Mouse (Mus musculus): ENCODE measurements around the gene Tomt. TPM values are rescaled to one million over a fixed set of nuclear protein-coding genes. Genes with fewer than 3 reads are reported as not detected.

The Tomt gene
- polyA plus RNA-seq, 1 experiment, result not detected

DNA sequence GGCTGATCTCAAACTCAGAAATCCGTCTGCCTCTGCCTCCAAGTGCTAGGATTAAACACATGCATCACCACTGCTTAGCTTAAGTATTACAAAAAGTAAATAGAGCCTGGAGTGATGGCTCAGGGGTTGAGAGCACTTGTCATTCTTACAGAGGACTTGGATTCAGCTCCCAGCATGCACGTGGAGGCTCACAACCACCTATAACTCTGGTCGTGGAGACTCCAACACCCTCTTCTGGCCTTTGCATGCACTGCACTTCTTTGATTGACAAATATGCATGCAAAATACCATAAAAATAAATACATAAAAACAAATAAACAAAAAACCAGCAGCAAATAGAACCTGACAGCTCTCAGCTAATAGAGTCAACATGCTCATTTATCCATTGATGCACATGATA, 43.9 kb downstream of the Tomt start:
- no peak overlapping the region for H3K4me3 ChIP-seq (ENCODE audit: low read depth, low read length)
- no peak for TF ChIP-seq POLR2A (IDR thresholded peaks at IDR 0.05; ENCODE audit: low read depth, low read length)
- no peak for TF ChIP-seq CTCF (IDR thresholded peaks at IDR 0.05; ENCODE audit: extremely low read depth, insufficient read length, insufficient replicate concordance, low read depth, low read length)
- no peaks in the 10 kb centered on the region; the same call in 1 of the 2 replicates for H3K4me1 ChIP-seq (ENCODE audit: control insufficient read depth, insufficient read depth, insufficient read length, low read length)
- H3K36me3 ChIP-seq (ENCODE audit: control insufficient read depth, insufficient read depth, low read length), result no peaks in the 10 kb centered on the region
- no peaks in the 10 kb centered on the region for H3K27me3 ChIP-seq (ENCODE audit: control insufficient read depth, insufficient read depth, low read length)
- no peak overlapping the region for H3K27ac ChIP-seq (ENCODE audit: insufficient read depth, low read depth, low read length)
- 77% methylated on average over 3 of the region's 3 CpGs for WGBS

DNA sequence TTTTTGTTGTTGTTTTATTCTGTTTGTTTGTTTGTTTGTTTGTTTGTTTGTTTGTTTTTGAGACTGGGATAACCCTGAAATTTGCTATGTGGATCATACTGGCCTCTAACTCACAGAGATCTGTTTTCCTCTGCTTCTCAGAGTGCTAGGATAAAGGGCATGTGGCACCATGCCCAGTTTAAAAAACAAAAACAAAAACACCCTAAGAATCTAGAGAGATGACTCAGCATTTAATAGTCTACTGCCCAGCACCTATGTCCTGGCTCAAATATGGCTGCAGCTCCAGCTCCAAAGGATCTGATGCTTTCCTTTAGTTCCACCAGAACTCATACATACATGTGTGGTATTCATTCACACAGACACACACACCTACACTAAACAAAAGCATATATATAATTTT, 45.2 kb downstream of the Tomt start:
- no peaks in the 10 kb centered on the region; the same call in 1 of the 2 replicates for H3K4me1 ChIP-seq (ENCODE audit: control insufficient read depth, insufficient read depth, insufficient read length, low read length)
- H3K27me3 ChIP-seq (ENCODE audit: control insufficient read depth, insufficient read depth, low read length), result no peaks in the 10 kb centered on the region
- H3K36me3 ChIP-seq (ENCODE audit: control insufficient read depth, insufficient read depth, low read length), result no peaks in the 10 kb centered on the region
- H3K27ac ChIP-seq (ENCODE audit: insufficient read depth, low read depth, low read length), result no peak overlapping the region
- TF ChIP-seq POLR2A (IDR thresholded peaks at IDR 0.05; ENCODE audit: low read depth, low read length), result no peak
- TF ChIP-seq CTCF (IDR thresholded peaks at IDR 0.05; ENCODE audit: extremely low read depth, insufficient read length, insufficient replicate concordance, low read depth, low read length), result no peak
- H3K4me3 ChIP-seq (ENCODE audit: low read depth, low read length), result no peak overlapping the region

DNA sequence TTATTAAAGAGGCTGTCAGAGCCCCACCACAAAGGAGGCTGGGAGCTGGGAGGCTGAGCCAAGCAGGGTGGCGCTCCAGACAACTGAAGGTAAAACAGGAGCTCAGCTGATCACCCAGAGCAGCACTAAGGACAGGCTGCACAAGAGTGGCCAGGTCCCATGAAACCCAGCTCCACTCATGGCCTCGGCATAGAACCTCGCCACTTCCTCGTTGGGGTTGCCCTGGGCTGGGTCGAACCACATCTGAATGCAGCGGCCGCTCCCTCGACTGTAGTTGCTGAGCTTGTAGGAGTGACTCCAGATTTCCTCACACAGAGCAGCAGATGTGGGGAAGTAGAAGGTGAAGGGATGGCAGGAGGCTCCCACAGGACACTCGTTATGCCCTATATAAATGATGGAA, 47.8 kb downstream of the Tomt start:
- Histone ChIP-seq H3K4me3 (ENCODE audit: low read depth, low read length) (no peak overlapping the region), H3K4me1 (ENCODE audit: control insufficient read depth, insufficient read depth, insufficient read length, low read length) (no peaks in the 10 kb centered on the region; the same call in 1 of the 2 replicates), H3K27me3 (ENCODE audit: control insufficient read depth, insufficient read depth, low read length) (no peaks in the 10 kb centered on the region), H3K36me3 (ENCODE audit: control insufficient read depth, insufficient read depth, low read length) (no peaks in the 10 kb centered on the region), H3K27ac (ENCODE audit: insufficient read depth, low read depth, low read length) (no peak overlapping the region)
- TF ChIP-seq CTCF (IDR thresholded peaks at IDR 0.05; ENCODE audit: extremely low read depth, insufficient read length, insufficient replicate concordance, low read depth, low read length) (no peak), POLR2A (IDR thresholded peaks at IDR 0.05; ENCODE audit: low read depth, low read length) (no peak)
- 57% methylated on average over 9 of the region's 9 CpGs for WGBS

DNA sequence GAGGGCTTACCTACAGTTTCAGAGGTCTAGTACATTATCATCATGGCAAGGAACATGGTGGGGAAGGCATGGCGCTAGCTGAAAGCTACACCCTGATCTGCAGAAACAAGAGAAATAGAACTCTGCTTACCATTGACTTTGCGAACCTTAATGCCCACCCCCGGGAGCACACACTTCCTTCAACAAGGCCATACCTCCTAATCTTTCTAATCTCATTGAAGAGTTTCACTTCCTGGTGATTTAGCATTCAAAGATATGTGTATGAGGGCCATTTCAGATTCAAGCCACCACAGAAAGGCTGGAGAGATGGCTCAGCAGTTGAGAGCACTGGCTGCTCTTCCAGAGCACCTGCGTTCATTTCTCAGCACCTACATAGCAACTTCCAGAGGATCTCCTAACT, 49.1 kb downstream of the Tomt start, which contains the start of gene Folr2:
TSS of gene Folr2 (minus strand) at position 101 of the 400 bp plus-strand sequence.
- no peak within 1 kb of the TSS for H3K4me3 ChIP-seq (ENCODE audit: low read depth, low read length)
- H3K27ac ChIP-seq (ENCODE audit: insufficient read depth, low read depth, low read length), result no peak within 1 kb of the TSS
- no peaks in the 10 kb centered on the region for H3K36me3 ChIP-seq (ENCODE audit: control insufficient read depth, insufficient read depth, low read length)
- TF ChIP-seq CTCF (IDR thresholded peaks at IDR 0.05; ENCODE audit: extremely low read depth, insufficient read length, insufficient replicate concordance, low read depth, low read length) (no peak), POLR2A (IDR thresholded peaks at IDR 0.05; ENCODE audit: low read depth, low read length) (no peak)
- H3K4me1 ChIP-seq (ENCODE audit: control insufficient read depth, insufficient read depth, insufficient read length, low read length), result no peaks in the 10 kb centered on the region; the same call in 1 of the 2 replicates
- no peaks in the 10 kb centered on the region for H3K27me3 ChIP-seq (ENCODE audit: control insufficient read depth, insufficient read depth, low read length)
- WGBS, result 78% methylated on average over 4 of the region's 4 CpGs

DNA sequence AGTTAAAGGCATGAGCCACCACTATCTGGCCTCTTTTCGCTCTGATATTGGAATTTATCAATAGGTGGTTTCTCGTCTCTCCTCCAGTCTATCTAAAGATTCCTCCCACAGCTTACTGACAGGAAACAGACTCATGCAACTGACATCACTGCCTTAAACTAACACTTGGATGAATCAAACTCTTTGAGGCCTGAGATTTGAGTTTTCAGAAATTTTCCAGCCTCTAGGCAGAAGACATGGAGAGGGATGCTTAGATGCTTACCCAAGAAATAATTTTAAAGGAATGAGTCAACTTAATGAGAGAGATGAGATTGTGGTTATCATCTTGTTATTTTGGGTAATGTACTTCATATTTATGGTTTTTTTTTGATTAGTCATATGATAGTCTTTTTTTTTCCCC, 52.3 kb downstream of the Tomt start:
- Histone ChIP-seq H3K27me3 (ENCODE audit: control insufficient read depth, insufficient read depth, low read length) (no peaks in the 10 kb centered on the region), H3K36me3 (ENCODE audit: control insufficient read depth, insufficient read depth, low read length) (no peaks in the 10 kb centered on the region), H3K4me1 (ENCODE audit: control insufficient read depth, insufficient read depth, insufficient read length, low read length) (no peaks in the 10 kb centered on the region; the same call in 1 of the 2 replicates), H3K4me3 (ENCODE audit: low read depth, low read length) (no peak overlapping the region), H3K27ac (ENCODE audit: insufficient read depth, low read depth, low read length) (no peak overlapping the region)
- 82% methylated on average over 2 of the region's 2 CpGs for WGBS
- TF ChIP-seq POLR2A (IDR thresholded peaks at IDR 0.05; ENCODE audit: low read depth, low read length), result no peak
- no peak for TF ChIP-seq CTCF (IDR thresholded peaks at IDR 0.05; ENCODE audit: extremely low read depth, insufficient read length, insufficient replicate concordance, low read depth, low read length)

DNA sequence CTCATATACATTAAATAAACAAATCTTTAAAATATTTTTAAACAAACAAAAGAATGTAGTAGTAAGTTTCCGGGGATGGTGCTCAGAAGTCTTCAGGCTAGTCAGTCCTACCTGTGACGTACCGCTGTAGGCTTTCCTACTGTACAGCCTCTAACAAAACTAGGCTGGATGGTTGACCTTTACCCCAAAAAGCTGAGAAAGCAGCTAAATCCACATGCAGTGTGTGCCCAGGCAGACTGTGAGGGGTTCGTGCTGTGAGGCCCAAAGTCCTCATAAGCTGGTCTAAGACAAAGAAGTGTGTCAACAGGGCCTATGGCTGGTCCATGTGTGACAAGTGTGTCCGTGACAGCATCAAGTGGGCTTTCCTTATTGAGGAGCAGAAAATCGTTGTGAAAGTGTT, 53.3 kb downstream of the Tomt start:
- Histone ChIP-seq H3K4me1 (ENCODE audit: control insufficient read depth, insufficient read depth, insufficient read length, low read length) (no peaks in the 10 kb centered on the region), H3K4me3 (ENCODE audit: low read depth, low read length) (no peak overlapping the region), H3K36me3 (ENCODE audit: control insufficient read depth, insufficient read depth, low read length) (no peaks in the 10 kb centered on the region), H3K27me3 (ENCODE audit: control insufficient read depth, insufficient read depth, low read length) (no peaks in the 10 kb centered on the region), H3K27ac (ENCODE audit: insufficient read depth, low read depth, low read length) (no peak overlapping the region)
- TF ChIP-seq CTCF (IDR thresholded peaks at IDR 0.05; ENCODE audit: extremely low read depth, insufficient read length, insufficient replicate concordance, low read depth, low read length) (no peak), POLR2A (IDR thresholded peaks at IDR 0.05; ENCODE audit: low read depth, low read length) (no peak)
- WGBS, result 83% methylated on average over 6 of the region's 6 CpGs

DNA sequence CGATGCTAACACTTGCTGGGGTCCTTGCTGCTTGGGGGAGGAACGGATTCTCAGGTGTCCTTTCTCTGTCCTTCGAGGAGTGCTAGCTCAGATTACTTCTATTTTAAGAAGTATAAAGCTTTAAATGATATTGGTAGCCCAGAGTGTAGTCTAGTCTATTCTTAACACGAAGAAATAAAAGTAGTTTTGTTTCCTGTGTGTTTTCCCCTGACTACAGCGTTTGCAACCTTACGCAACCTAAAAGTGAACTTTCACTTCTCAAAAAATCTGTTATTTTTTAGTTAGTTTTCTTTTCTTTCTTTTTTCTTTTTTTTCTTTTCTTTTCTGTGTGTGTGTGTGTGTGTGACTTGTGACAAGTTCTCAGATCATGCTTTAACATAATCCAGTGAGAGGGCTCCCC, 54.5 kb downstream of the Tomt start:
- Histone ChIP-seq H3K4me1 (ENCODE audit: control insufficient read depth, insufficient read depth, insufficient read length, low read length) (no peaks in the 10 kb centered on the region), H3K27me3 (ENCODE audit: control insufficient read depth, insufficient read depth, low read length) (no peaks in the 10 kb centered on the region), H3K36me3 (ENCODE audit: control insufficient read depth, insufficient read depth, low read length) (no peaks in the 10 kb centered on the region), H3K4me3 (ENCODE audit: low read depth, low read length) (no peak overlapping the region), H3K27ac (ENCODE audit: insufficient read depth, low read depth, low read length) (no peak overlapping the region)
- WGBS, result 77% methylated on average over 6 of the region's 6 CpGs
- TF ChIP-seq POLR2A (IDR thresholded peaks at IDR 0.05; ENCODE audit: low read depth, low read length), result no peak
- TF ChIP-seq CTCF (IDR thresholded peaks at IDR 0.05; ENCODE audit: extremely low read depth, insufficient read length, insufficient replicate concordance, low read depth, low read length), result no peak

Other genes with a start within 250 kb of the Tomt start
- gene Clpb, start 242.7 kb downstream of the Tomt start, polyA plus RNA-seq (2012; rRNA removed), result 5.5 and 7.2 TPM in 2 replicates
- gene Phox2a, start 88.0 kb downstream of the Tomt start, polyA plus RNA-seq (2012; rRNA removed), result 0.52 and 0.61 TPM in 2 replicates
- gene Inppl1, start 68.1 kb downstream of the Tomt start, polyA plus RNA-seq (2012; rRNA removed), result 53.0 and 108 TPM in 2 replicates
- gene Folr2, start 49.2 kb downstream of the Tomt start, polyA plus RNA-seq (2012; rRNA removed), result 0.52 and 7.5 TPM in 2 replicates
- gene Anapc15, start 42.6 kb downstream of the Tomt start, polyA plus RNA-seq (2012; rRNA removed), result 13.2 and 22.6 TPM in 2 replicates
- 0.84 and 0.85 TPM in 2 replicates for gene Folr1, start 35.6 kb downstream of the Tomt start, polyA plus RNA-seq (2012; rRNA removed)
- gene Lamtor1, start 455 bp downstream of the Tomt start, polyA plus RNA-seq (2012; rRNA removed), result 117 and 177 TPM in 2 replicates
- gene Lrrc51, start 27.5 kb upstream of the Tomt start, polyA plus RNA-seq (2012; rRNA removed), result 2.8 and 3.4 TPM in 2 replicates
- 43.1 and 63.1 TPM in 2 replicates for gene Numa1, start 27.8 kb upstream of the Tomt start, polyA plus RNA-seq (2012; rRNA removed)
- gene Il18bp, start 112.3 kb upstream of the Tomt start, polyA plus RNA-seq (2012; rRNA removed), result 6.2 and 11.2 TPM in 2 replicates
- gene Rnf121, start 159.1 kb upstream of the Tomt start, polyA plus RNA-seq (2012; rRNA removed), result 16.1 and 26.0 TPM in 2 replicates
- gene Xndc1, start 159.2 kb upstream of the Tomt start, polyA plus RNA-seq (2012; rRNA removed), result 4.5 and 8.3 TPM in 2 replicates
- 0.88 and 1.6 TPM in 2 replicates for gene Xntrpc, start 159.4 kb upstream of the Tomt start, polyA plus RNA-seq (2012; rRNA removed)
- gene Trpc2, start 176.8 kb upstream of the Tomt start, polyA plus RNA-seq (2012; rRNA removed), result 0.28 and 0.89 TPM in 2 replicates
- not detected in 2 replicates for gene Art1, start 195.4 kb upstream of the Tomt start, polyA plus RNA-seq (2012; rRNA removed)
- 0.17 and 0.28 TPM in 2 replicates for gene Art5, start 203.1 kb upstream of the Tomt start, polyA plus RNA-seq (2012; rRNA removed)
- 0.18 and 0.23 TPM in 2 replicates for gene Chrna10, start 210.5 kb upstream of the Tomt start, polyA plus RNA-seq (2012; rRNA removed)

All from small intestine, adult 2 months (tissue).